Comparison of ENCODE assay signal across 23 mouse cellular contexts in genomic region chr13:17190180-17190762, GRCm38 (mm10).
DNase-seq lines count a peak whose midpoint lies in the region; ATAC-seq and TF ChIP-seq lines count a peak whose summit lies in the region.
"Had no signal": no experiment of that assay in that cellular context is flagged by ENCODE, and none has a peak within 500 bp of the region (broad histone marks: within the 10 kb centered on the region; RNA-seq: fewer than 3 reads in every experiment).

No protein-coding gene starts in this region.

- no peak overlapping the region for H3K4me3 ChIP-seq in limb, embryonic 13.5 days
- no peak overlapping the region for H3K4me3 ChIP-seq in limb, embryonic 10.5 days
- no peak overlapping the region for H3K4me3 ChIP-seq in limb, embryonic 14.5 days (replicated peaks; ENCODE audit: low read length)
- no peak overlapping the region for H3K4me3 ChIP-seq in liver, embryonic 12.5 days
- H3K4me3 ChIP-seq: embryonic facial prominence, embryonic 13.5 days; forebrain, embryonic 12.5 days; hindbrain, embryonic 12.5 days; limb, embryonic 12.5 days; lung, embryonic 15.5 days; midbrain, embryonic 10.5 days; myocyte; neural tube, embryonic 12.5 days had no signal

- 0 out of 2 replicates have a peak overlapping the region, but pooled peaks have one; percentile 22 for H3K27ac ChIP-seq in limb, embryonic 13.5 days
- no peak overlapping the region for H3K27ac ChIP-seq in limb, embryonic 10.5 days
- no peak overlapping the region for H3K27ac ChIP-seq in limb, embryonic 14.5 days (replicated peaks; ENCODE audit: low read depth, low read length)
- H3K27ac ChIP-seq in liver, embryonic 12.5 days: no peak overlapping the region
- H3K27ac ChIP-seq: embryonic facial prominence, embryonic 13.5 days; forebrain, embryonic 12.5 days; hindbrain, embryonic 12.5 days; limb, embryonic 12.5 days; liver, embryonic 14.5 days; lung, embryonic 15.5 days; midbrain, embryonic 10.5 days; neural tube, embryonic 12.5 days had no signal

- no peak for DNase-seq in limb, embryonic 10.5 days (ENCODE audit: low spot score)
- DNase-seq in right cerebral cortex, adult 18-20 months: peak; percentile 1
- no peak for DNase-seq in right cerebral cortex, adult 2 months (ENCODE audit: low spot score in 2 of 2)
- peak; percentile 57 for DNase-seq in limb, embryonic 14.5 days (ENCODE audit: low spot score)
- DNase-seq: adrenal gland, postnatal 25 days; B cell, adult 2 months; cerebellum, adult 9-10 months; cerebellum, postnatal 36 days; gastrocnemius, postnatal 14 days; kidney, adult 9 months; kidney, postnatal 10 days had no signal

- peaks cover 24% of the 10 kb centered on the region for H3K4me1 ChIP-seq in limb, embryonic 13.5 days
- peaks cover 17% of the 10 kb centered on the region for H3K4me1 ChIP-seq in limb, embryonic 10.5 days
- H3K4me1 ChIP-seq in limb, embryonic 14.5 days (ENCODE audit: control insufficient read depth, insufficient read depth, low read length): peaks cover 12% of the 10 kb centered on the region
- H3K4me1 ChIP-seq in liver, embryonic 12.5 days: no peaks in the 10 kb centered on the region
- H3K4me1 ChIP-seq: forebrain, embryonic 12.5 days; hindbrain, embryonic 12.5 days; midbrain, embryonic 10.5 days; neural tube, embryonic 12.5 days had no signal

- no peaks in the 10 kb centered on the region for H3K27me3 ChIP-seq in limb, embryonic 13.5 days
- H3K27me3 ChIP-seq in limb, embryonic 10.5 days (ENCODE audit: low read depth, poor library complexity, severe bottlenecking): no peaks in the 10 kb centered on the region
- H3K27me3 ChIP-seq in limb, embryonic 14.5 days (ENCODE audit: control insufficient read depth, insufficient read depth, low read length): no peaks in the 10 kb centered on the region
- H3K27me3 ChIP-seq in liver, embryonic 12.5 days (replicated peaks): no peaks in the 10 kb centered on the region
- H3K27me3 ChIP-seq: embryonic facial prominence, embryonic 13.5 days; forebrain, embryonic 12.5 days; hindbrain, embryonic 12.5 days; limb, embryonic 12.5 days; lung, embryonic 15.5 days; neural tube, embryonic 12.5 days had no signal

- peak; percentile 74; the same call in 1 of the 2 replicates for ATAC-seq in limb, embryonic 13.5 days (ENCODE audit: low FRiP score, low read depth)
- peak; percentile 70; the same call in 1 of the 2 replicates for ATAC-seq in limb, embryonic 14.5 days (ENCODE audit: low FRiP score, low read depth)
- ATAC-seq in liver, embryonic 12.5 days: no peak
- ATAC-seq: intestine, postnatal 0 days had no signal

- no peak overlapping the region for H3K4me2 ChIP-seq in limb, embryonic 13.5 days (replicated peaks)
- H3K4me2 ChIP-seq in limb, embryonic 14.5 days (replicated peaks; ENCODE audit: low read depth, low read length, severe bottlenecking): no peak overlapping the region
- no peak overlapping the region for H3K4me2 ChIP-seq in liver, embryonic 12.5 days
- H3K4me2 ChIP-seq: embryonic facial prominence, embryonic 13.5 days; forebrain, embryonic 12.5 days; hindbrain, embryonic 12.5 days; limb, embryonic 12.5 days; lung, embryonic 15.5 days; neural tube, embryonic 12.5 days had no signal

- H3K36me3 ChIP-seq in limb, embryonic 13.5 days: no peaks in the 10 kb centered on the region
- H3K36me3 ChIP-seq in limb, embryonic 10.5 days: no peaks in the 10 kb centered on the region
- no peaks in the 10 kb centered on the region for H3K36me3 ChIP-seq in limb, embryonic 14.5 days (ENCODE audit: control insufficient read depth, insufficient read depth, low read length)
- H3K36me3 ChIP-seq in liver, embryonic 12.5 days: no peaks in the 10 kb centered on the region
- H3K36me3 ChIP-seq: embryonic facial prominence, embryonic 13.5 days; forebrain, embryonic 12.5 days; hindbrain, embryonic 12.5 days; limb, embryonic 12.5 days; lung, embryonic 15.5 days; midbrain, embryonic 10.5 days; neural tube, embryonic 12.5 days had no signal

- no peak overlapping the region for H3K9ac ChIP-seq in limb, embryonic 13.5 days
- no peak overlapping the region for H3K9ac ChIP-seq in limb, embryonic 14.5 days (ENCODE audit: low read depth, low read length, severe bottlenecking)
- H3K9ac ChIP-seq in liver, embryonic 12.5 days: no peak overlapping the region
- H3K9ac ChIP-seq: embryonic facial prominence, embryonic 13.5 days; forebrain, embryonic 12.5 days; hindbrain, embryonic 12.5 days; limb, embryonic 12.5 days; liver, embryonic 14.5 days; lung, embryonic 15.5 days; neural tube, embryonic 12.5 days had no signal

- TF ChIP-seq POLR2A in limb, embryonic 14.5 days (IDR thresholded peaks at IDR 0.05; ENCODE audit: borderline replicate concordance, extremely low read depth, insufficient read depth, insufficient read length): no peak

- 37% methylated on average over 3 of the region's 3 CpGs for WGBS in limb, embryonic 13.5 days
- WGBS in limb, embryonic 10.5 days: 77% methylated on average over 3 of the region's 3 CpGs
- 40% methylated on average over 3 of the region's 3 CpGs for WGBS in limb, embryonic 14.5 days
- WGBS in liver, embryonic 12.5 days (ENCODE audit: insufficient replicate concordance): 64% methylated on average over 3 of the region's 3 CpGs

- no peaks in the 10 kb centered on the region for H3K9me3 ChIP-seq in limb, embryonic 13.5 days
- H3K9me3 ChIP-seq in limb, embryonic 10.5 days (replicated peaks): no peaks in the 10 kb centered on the region
- H3K9me3 ChIP-seq in limb, embryonic 14.5 days (ENCODE audit: control insufficient read depth, low read length): no peaks in the 10 kb centered on the region
- H3K9me3 ChIP-seq in liver, embryonic 12.5 days (replicated peaks): no peaks in the 10 kb centered on the region
- H3K9me3 ChIP-seq: embryonic facial prominence, embryonic 13.5 days; forebrain, embryonic 12.5 days; hindbrain, embryonic 12.5 days; limb, embryonic 12.5 days; lung, embryonic 15.5 days; midbrain, embryonic 10.5 days; neural tube, embryonic 12.5 days had no signal

Comparison
In these comparisons a context has a peak if more than half of its experiments do, and no peak if none do; other contexts are left out.
1. DNase-seq: peak in right cerebral cortex, adult 18-20 months (single experiment) and limb, embryonic 14.5 days (single experiment); none in limb, embryonic 10.5 days (single experiment) and right cerebral cortex, adult 2 months (0 of 2).